Mouse (Mus musculus) CH12.LX (cell line): ENCODE results near the gene Smap1.

ENCODE experiments used
- CTCF ChIP-seq, 2 experiments: IDR thresholded peaks in 1 of 2; conservative IDR thresholded peaks in 1 of 2; 2 replicates each; pipeline ENCODE4 v1.5.1; 2011 to 2012; ENCODE audit warnings: low read depth in 2 of 2, low read length in 2 of 2, improper control_type of control experiment in 1 of 2, inconsistent platforms in 1 of 2, mild to moderate bottlenecking in 1 of 2, moderate library complexity in 1 of 2
- E2F4 ChIP-seq: IDR thresholded peaks from 2 replicates; pipeline ENCODE4 v1.6.1; 2011; ENCODE audit warnings: low read depth, low read length, improper control_type of control experiment; ENCODE audit not compliant: insufficient replicate concordance
- EP300 ChIP-seq: IDR thresholded peaks from 2 replicates; pipeline ENCODE4 v1.6.1; 2011; ENCODE audit warnings: low read length, improper control_type of control experiment
- ETS1 ChIP-seq: conservative IDR thresholded peaks from 2 replicates; pipeline ENCODE4 v1.6.1; 2012; ENCODE audit warnings: low read depth, mild to moderate bottlenecking, inconsistent platforms, low read length, improper control_type of control experiment, moderate library complexity
- IRF4 ChIP-seq: IDR thresholded peaks from 2 replicates; pipeline ENCODE4 v1.6.1; 2014; ENCODE audit warnings: low read depth, mild to moderate bottlenecking, inconsistent platforms, low read length, improper control_type of control experiment
- MAZ ChIP-seq: IDR thresholded peaks from 2 replicates; pipeline ENCODE4 v1.6.1; 2012; ENCODE audit warnings: low read depth, mild to moderate bottlenecking, inconsistent platforms, low read length, improper control_type of control experiment, moderate library complexity
- POLR2A ChIP-seq: IDR thresholded peaks from 2 replicates; pipeline ENCODE4 v1.6.1; 2011; ENCODE audit warnings: low read depth, mild to moderate bottlenecking, improper control_type of control experiment, low read length
- ZMIZ1 ChIP-seq: IDR thresholded peaks from 2 replicates; pipeline ENCODE4 v1.6.1; 2012; ENCODE audit warnings: low read depth, mild to moderate bottlenecking, inconsistent platforms, low read length, improper control_type of control experiment

DNA sequence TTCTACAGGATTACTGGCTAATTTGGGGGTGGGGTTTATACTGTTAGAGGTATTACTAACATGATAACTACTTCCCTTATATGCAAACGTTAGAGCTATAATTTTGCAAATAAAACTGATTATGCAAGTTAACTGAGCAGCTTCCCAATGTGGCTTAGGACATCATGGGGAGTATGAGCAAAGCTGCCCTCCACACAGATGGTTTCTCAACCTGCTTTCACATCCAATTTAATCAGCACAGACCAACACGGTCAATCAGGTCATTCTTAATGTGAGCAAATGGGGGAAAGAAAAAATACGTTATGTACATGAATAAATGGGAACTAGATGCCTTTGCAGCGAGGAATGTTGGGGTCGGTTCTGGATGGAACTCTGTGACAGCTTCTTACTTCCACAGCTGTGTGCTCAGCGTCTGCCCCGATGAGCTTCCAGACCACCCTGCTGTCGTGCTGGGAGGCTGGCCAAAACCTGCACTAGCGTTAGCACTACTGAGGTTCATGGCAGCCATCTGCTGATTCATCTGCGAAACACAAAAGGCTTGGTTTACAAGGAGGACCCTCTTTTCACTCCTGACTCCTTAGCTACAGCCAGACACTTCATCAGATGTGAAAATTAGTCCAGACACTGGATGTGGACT, 76.0 kb downstream of the Smap1 start:
- TF ChIP-seq CTCF (conservative IDR thresholded peaks at IDR 0.05 in 1 of 2, IDR thresholded peaks at IDR 0.05 in 1 of 2; ENCODE audit: low read depth in 2 of 2, low read length in 2 of 2) (no peak), POLR2A (no peak), MAZ (no peak), E2F4 (no peak), ETS1 (no peak), ZMIZ1 (no peak), EP300 (no peak), IRF4 (no peak)
